Mouse (Mus musculus): Measurements from ENCODE around the gene Olfr1341. TPM values are rescaled to one million over a fixed set of nuclear protein-coding genes. Genes with fewer than 3 reads are reported as not detected.

The Olfr1341 gene
- 0.02 TPM in 1 of 2 replicates, not detected in the other for polyA plus RNA-seq (2012; rRNA removed)

GRCm38 (mm10) chr4:118703223-118703622, at the start of gene Olfr1341:
Gene Olfr1341 (plus strand): TSS chr4:118703523.
- no peak for DNase-seq (ENCODE audit: extremely low spot score in 1 of 2, low spot score in 1 of 2)

GRCm38 (mm10) chr4:118658652-118659051, 44.7 kb upstream of the Olfr1341 start, which contains the start of gene Olfr62:
Gene Olfr62 (plus strand): TSS chr4:118658952.
- DNase-seq (ENCODE audit: extremely low spot score in 1 of 2, low spot score in 1 of 2) = no peak

- DNase-seq (ENCODE audit: extremely low spot score in 1 of 2, low spot score in 1 of 2) = no peak
These were observed 16.2 kb upstream of the Olfr1341 start for GRCm38 (mm10) chr4:118687086-118687485.

GRCm38 (mm10) chr4:118692412-118692973, 10.8 kb upstream of the Olfr1341 start, which contains the start of gene Olfr1342:
Gene Olfr1342 (minus strand): TSS chr4:118692756.
- no peak for DNase-seq (ENCODE audit: extremely low spot score in 1 of 2, low spot score in 1 of 2)

GRCm38 (mm10) chr4:118693812-118694211, 9.5 kb upstream of the Olfr1341 start:
- no peak for DNase-seq (ENCODE audit: extremely low spot score in 1 of 2, low spot score in 1 of 2)

GRCm38 (mm10) chr4:118708086-118708485, 4.8 kb downstream of the Olfr1341 start:
- DNase-seq (ENCODE audit: extremely low spot score in 1 of 2, low spot score in 1 of 2) = no peak

GRCm38 (mm10) chr4:118711656-118712055, 8.3 kb downstream of the Olfr1341 start:
- no peak for DNase-seq (ENCODE audit: extremely low spot score in 1 of 2, low spot score in 1 of 2)

GRCm38 (mm10) chr4:118719838-118720237, 16.5 kb downstream of the Olfr1341 start, which contains the start of gene Olfr1340:
Gene Olfr1340 (plus strand): TSS chr4:118720138.
- DNase-seq (ENCODE audit: extremely low spot score in 1 of 2, low spot score in 1 of 2) = no peak

- peak; percentile 2 to 17 for DNase-seq (ENCODE audit: extremely low spot score in 1 of 2, low spot score in 1 of 2)
These were observed 18.6 kb downstream of the Olfr1341 start for GRCm38 (mm10) chr4:118721742-118722483.

- no peak for DNase-seq (ENCODE audit: extremely low spot score in 1 of 2, low spot score in 1 of 2)
These were observed 28.6 kb downstream of the Olfr1341 start, which contains the start of gene Olfr1339 for GRCm38 (mm10) chr4:118731875-118732274. Gene Olfr1339 (plus strand): TSS chr4:118732175.

GRCm38 (mm10) chr4:118739574-118739973, 36.3 kb downstream of the Olfr1341 start:
- DNase-seq (ENCODE audit: extremely low spot score in 1 of 2, low spot score in 1 of 2) = no peak

GRCm38 (mm10) chr4:118740988-118741698, 37.8 kb downstream of the Olfr1341 start:
- DNase-seq (ENCODE audit: extremely low spot score in 1 of 2, low spot score in 1 of 2) = no peak

- no peak for DNase-seq (ENCODE audit: extremely low spot score in 1 of 2, low spot score in 1 of 2)
These were observed 38.6 kb downstream of the Olfr1341 start for GRCm38 (mm10) chr4:118741881-118742280.

- DNase-seq (ENCODE audit: extremely low spot score in 1 of 2, low spot score in 1 of 2) = no peak
These were observed 55.3 kb downstream of the Olfr1341 start, which contains the start of gene Olfr1338 for GRCm38 (mm10) chr4:118758637-118759036. Gene Olfr1338 (minus strand): TSS chr4:118758737.

Other genes with a start within 250 kb of the Olfr1341 start
- 0.32 and 1.0 TPM in 2 replicates for gene Mpl, start 246.0 kb upstream of the Olfr1341 start, polyA plus RNA-seq (2012; rRNA removed)
- gene Tie1, start 213.5 kb upstream of the Olfr1341 start, polyA plus RNA-seq (2012; rRNA removed) = 11.8 and 13.3 TPM in 2 replicates
- gene 2610528J11Rik, start 176.5 kb upstream of the Olfr1341 start, polyA plus RNA-seq (2012; rRNA removed) = 0.10 and 0.36 TPM in 2 replicates
- 10.0 and 12.3 TPM in 2 replicates for gene Tmem125, start 159.5 kb upstream of the Olfr1341 start, polyA plus RNA-seq (2012; rRNA removed)
- 0.36 and 0.50 TPM in 2 replicates for gene Cfap57, start 82.7 kb upstream of the Olfr1341 start, polyA plus RNA-seq (2012; rRNA removed)
- gene Ebna1bp2, start 82.7 kb upstream of the Olfr1341 start, polyA plus RNA-seq (2012; rRNA removed) = 49.0 and 54.8 TPM in 2 replicates
- not detected in 2 replicates for gene Olfr62, start 44.6 kb upstream of the Olfr1341 start, polyA plus RNA-seq (2012; rRNA removed)
- not detected in 2 replicates for gene Olfr1342, start 10.8 kb upstream of the Olfr1341 start, polyA plus RNA-seq (2012; rRNA removed)
- 0.06 TPM in 1 of 2 replicates, not detected in the other for gene Olfr1340, start 16.6 kb downstream of the Olfr1341 start, polyA plus RNA-seq (2012; rRNA removed)
- gene Olfr1339, start 28.7 kb downstream of the Olfr1341 start, polyA plus RNA-seq (2012; rRNA removed) = 0.10 TPM in 1 of 2 replicates, not detected in the other
- not detected in 2 replicates for gene Olfr1338, start 55.2 kb downstream of the Olfr1341 start, polyA plus RNA-seq (2012; rRNA removed)
- gene Olfr1337, start 79.1 kb downstream of the Olfr1341 start, polyA plus RNA-seq (2012; rRNA removed) = not detected in 2 replicates
- gene Olfr1335, start 106.4 kb downstream of the Olfr1341 start, polyA plus RNA-seq (2012; rRNA removed) = not detected in 2 replicates
- not detected in 2 replicates for gene Olfr1333, start 132.8 kb downstream of the Olfr1341 start, polyA plus RNA-seq (2012; rRNA removed)
- not detected in 2 replicates for gene Olfr1331, start 161.1 kb downstream of the Olfr1341 start, polyA plus RNA-seq (2012; rRNA removed)
- gene Olfr1330, start 185.1 kb downstream of the Olfr1341 start, polyA plus RNA-seq (2012; rRNA removed) = not detected in 2 replicates
- gene Olfr1329, start 213.9 kb downstream of the Olfr1341 start, polyA plus RNA-seq (2012; rRNA removed) = not detected in 2 replicates
- 0.02 and 0.10 TPM in 2 replicates for gene Olfr1328, start 235.1 kb downstream of the Olfr1341 start, polyA plus RNA-seq (2012; rRNA removed)